Mouse (Mus musculus): ENCODE data around the gene Sucla2.
"Not testable (repeated sequence)": the region's sequence is repeated elsewhere in the genome, so short reads cannot be mapped to it uniquely, and the experiment has no call there.

Gene Sucla2

DNA sequence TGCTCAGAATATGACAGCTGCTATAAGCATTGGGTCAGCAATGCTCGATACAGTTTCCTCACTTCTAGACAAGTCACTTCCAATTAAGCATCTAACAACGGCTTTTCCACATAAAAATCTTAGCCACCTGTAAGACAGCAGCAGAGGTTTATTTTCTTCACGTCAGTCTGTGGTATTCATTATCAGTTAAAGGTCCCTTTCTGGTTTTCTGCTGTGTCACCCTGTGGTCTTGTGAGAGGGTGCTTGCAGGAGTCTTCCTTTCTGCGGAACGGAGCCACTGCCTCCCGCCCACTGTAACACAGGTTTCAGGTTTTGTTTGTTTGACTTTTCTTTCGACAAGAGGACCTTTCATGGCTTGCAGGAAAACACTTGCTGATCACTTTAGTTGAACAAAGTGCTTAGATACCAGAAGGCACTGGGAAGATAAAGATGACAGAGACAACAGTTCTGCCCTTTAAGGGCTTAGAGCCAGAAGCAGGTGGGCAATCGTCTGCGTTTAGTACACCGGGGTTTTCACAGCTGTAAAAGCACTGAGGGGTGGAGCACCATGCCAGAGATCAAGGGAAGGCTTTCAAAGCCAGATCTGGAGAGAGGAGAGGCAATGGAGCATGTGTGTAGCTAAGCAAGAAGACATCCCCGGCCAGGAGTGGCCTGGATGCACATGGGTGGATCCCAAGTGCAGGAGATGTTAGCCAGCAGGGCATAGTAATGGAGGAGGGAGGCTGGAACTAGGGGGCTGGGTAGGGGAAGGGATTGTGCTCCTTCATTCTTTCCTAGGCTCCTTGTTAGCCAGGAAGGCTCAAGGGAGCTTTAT is 83.8 kb downstream of the Sucla2 start:
- no peak for DNase-seq (ENCODE audit: low read depth, low spot score)

DNA sequence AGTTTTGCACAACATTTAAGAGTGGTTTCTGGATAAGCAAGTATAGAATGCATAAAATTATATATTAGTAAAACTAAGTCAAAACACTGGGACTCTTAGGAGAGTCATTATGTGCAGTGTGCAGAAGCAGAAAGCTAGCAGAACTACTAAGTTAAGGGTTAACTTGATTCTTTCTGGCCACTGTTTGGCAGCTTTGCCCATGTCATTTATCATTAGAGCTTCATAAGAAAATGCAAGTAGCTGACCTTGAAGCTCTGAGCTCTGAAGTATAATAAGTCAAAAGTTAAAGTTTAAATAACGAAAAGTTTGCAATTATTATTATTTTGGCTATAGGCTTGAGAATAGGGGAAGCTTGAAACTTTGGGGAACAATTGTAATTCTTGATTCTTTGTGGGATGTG is 89.8 kb downstream of the Sucla2 start:
- DNase-seq (ENCODE audit: low read depth, low spot score) = not testable (repeated sequence)

DNA sequence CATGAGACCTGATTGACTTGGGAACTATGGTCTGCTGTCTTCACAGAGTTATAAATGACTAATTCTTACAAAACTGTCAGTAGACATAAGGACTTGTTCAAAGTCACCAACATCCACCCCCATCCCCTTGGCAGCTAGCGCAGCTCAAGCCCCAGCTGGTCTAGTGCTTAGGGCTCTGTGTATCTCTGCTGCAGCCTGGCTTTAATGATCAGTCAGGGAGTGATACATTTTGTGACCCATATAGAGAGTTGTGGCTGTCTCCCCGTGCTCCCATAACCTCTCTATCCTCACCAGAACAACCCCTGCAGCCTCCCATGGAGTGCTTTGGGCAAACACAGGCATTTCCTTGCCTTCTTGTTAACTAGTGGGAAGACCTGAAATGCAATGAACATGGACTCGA is 95.8 kb downstream of the Sucla2 start:
- no peak for DNase-seq (ENCODE audit: low read depth, low spot score)

DNA sequence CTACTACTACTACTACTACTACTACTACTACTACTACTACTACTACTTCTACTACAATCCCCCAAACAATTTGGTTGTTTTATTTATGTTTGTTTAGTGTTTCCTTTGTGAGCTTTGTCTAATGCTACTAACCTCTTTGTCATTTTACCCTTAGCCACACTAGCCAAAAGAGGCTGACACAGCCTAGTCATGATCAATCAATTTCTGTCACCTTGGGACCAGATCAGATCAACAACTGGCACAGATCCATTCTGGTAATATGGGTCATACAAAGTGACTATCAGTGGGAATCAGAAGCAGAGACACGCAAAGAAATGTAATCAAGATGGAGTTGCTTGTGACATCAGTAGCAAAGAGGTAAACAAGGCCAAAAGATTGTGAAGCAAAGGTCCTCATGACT is 97.9 kb downstream of the Sucla2 start:
- DNase-seq (ENCODE audit: low read depth, low spot score) = no peak

DNA sequence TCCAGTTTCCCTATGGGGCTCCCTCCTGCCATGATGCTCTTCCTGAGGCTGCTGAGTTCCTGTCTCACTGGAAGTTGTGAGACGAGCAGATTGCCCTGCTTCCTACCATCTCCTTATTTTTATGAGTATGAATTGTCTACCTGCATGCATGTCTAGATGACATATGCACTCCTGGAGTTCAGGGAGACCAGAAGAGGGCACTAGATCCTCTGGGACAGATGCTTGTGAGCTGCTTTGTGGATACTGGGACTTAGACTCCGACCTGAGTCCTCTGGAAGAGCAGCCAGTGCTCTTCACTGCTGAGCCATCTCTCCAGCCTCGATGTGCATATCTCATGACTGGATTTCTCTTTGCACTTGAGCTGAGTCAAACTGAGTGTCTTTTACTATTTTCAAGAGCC is 100.3 kb downstream of the Sucla2 start:
- no peak for DNase-seq (ENCODE audit: low read depth, low spot score)

DNA sequence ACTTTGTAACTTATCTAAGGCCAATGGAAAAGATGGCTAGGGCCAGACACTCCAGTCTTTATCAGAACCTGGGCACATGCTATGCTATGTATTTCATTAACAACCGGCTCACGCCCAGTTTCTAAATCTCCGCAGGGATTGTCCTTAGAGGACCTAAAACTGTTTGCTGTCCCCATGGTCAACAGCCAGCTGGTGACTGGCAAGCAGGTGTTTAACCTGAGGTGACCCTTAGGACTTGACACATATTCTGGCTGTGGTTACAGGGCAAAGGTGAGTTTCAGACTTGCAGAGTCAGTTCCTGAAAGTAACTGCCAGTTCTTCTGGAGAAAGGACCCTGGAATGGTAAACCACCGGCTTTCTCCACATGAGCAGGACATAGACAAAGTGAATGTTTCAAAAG is 106.4 kb downstream of the Sucla2 start:
- DNase-seq (ENCODE audit: low read depth, low spot score) = no peak

DNA sequence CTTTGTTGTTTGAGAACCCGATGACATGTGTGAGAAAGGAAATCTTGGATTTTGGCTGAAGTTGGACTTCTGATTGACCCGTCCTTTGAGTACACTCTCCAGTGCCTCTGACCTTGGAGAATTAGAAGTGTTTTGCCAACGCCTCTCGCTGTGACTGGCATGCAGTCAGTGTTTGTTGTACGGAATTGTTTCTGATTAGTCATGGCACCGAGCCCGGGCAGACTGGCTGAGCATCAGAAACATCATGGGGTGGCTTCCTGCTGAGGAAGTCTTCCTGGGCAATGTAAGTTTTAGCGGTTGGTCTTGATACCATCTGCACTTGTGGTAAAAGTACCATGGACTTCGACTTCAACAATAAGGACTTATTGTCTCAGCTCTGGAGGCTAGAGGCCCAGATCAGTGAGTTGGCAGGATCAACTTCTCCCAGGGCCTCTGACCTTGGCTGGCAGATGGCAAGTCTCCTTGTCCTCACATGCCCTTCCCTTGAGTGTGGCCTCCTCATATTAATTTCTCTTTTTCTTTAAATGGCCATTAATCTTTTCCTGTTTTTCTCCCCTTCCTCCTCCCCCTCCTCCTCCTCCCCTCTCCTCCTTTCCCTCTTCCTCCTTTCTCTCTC is 107.6 kb downstream of the Sucla2 start:
- DNase-seq (ENCODE audit: low read depth, low spot score) = no peak

DNA sequence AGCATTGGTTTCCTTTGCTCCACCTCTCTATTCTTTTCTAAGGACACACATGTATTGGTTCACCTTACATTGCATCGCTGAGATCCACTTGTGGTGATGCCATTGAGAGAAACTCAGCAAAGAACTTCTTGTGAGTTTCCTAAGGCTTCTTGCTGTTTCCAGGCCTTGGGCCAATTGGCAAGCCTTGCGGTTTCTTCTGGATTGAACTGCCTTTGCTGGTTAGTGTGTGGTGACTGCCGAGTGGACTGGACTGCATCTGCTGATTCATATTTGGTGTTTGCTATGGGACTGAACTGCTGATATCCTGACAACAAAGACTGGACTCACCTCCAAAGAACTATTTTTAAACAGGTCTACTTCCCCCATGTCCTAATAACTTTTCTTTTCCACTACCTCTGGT is 109.2 kb downstream of the Sucla2 start:
- no peak for DNase-seq (ENCODE audit: low read depth, low spot score)

DNA sequence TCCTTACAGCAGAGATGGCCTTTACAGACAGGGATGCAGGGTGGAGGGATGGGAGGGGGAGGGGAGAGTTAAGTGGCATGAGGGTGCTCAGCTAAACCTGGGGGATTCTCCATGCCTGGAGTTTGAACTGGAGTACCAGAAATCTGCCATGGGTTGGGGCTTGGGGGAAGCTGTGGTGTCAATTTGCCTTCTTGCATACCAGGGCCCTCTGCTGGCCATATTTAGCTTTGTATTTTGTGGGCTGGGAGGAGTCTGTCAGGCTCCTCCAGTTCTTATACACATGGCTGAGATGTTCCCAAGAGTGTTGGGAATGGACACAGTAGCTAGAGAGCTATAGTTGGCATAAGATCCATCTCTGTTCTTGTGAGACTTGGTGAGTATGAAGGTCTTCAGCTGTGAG is 112.3 kb downstream of the Sucla2 start:
- peak; percentile 55 for DNase-seq (ENCODE audit: low read depth, low spot score)

All from A20 (cell line).